Mouse (Mus musculus) midbrain, embryonic 13.5 days (tissue): ENCODE results near the gene Rpn2. TPM values are rescaled to one million over a fixed set of nuclear protein-coding genes. Genes with fewer than 3 reads are reported as not detected.

ENCODE experiments used
- ATAC-seq: fragments of 200-750 bp; cut with Nextera tagmentation; 2 replicates; pipeline ENCODE4 v1.8.0; 2017; ENCODE audit warnings: mild to moderate bottlenecking, moderate TSS enrichment, moderate library complexity
- H3K27ac ChIP-seq: fragments of 300-500 bp; sonication (generic); 2 replicates; pipeline ENCODE4 v1.5.1; 2015; ENCODE audit warnings: inconsistent platforms, mild to moderate bottlenecking, moderate library complexity
- H3K27me3 ChIP-seq: fragments of 300-500 bp; sonication (generic); 2 replicates; pipeline ENCODE4 v1.6.1; 2015; ENCODE audit warnings: mild to moderate bottlenecking, inconsistent platforms
- H3K36me3 ChIP-seq: fragments of 300-500 bp; sonication (generic); 2 replicates; pipeline ENCODE4 v1.6.1; 2015; ENCODE audit warnings: mild to moderate bottlenecking, inconsistent platforms
- H3K4me1 ChIP-seq: fragments of 300-500 bp; sonication (generic); replicated peaks from 2 replicates; pipeline ENCODE4 v1.6.1; 2015; ENCODE audit warnings: inconsistent platforms
- H3K4me2 ChIP-seq: fragments of 300-500 bp; sonication (generic); replicated peaks from 2 replicates; pipeline ENCODE4 v1.6.1; 2015; ENCODE audit warnings: moderate library complexity, mild to moderate bottlenecking, inconsistent platforms
- H3K4me3 ChIP-seq: fragments of 300-500 bp; sonication (generic); replicated peaks from 2 replicates; pipeline ENCODE4 v1.5.1; 2015; ENCODE audit warnings: mild to moderate bottlenecking, inconsistent platforms
- H3K9ac ChIP-seq: fragments of 300-500 bp; sonication (generic); replicated peaks from 2 replicates; pipeline ENCODE4 v1.6.1; 2015; ENCODE audit warnings: mild to moderate bottlenecking, inconsistent platforms
- H3K9me3 ChIP-seq: fragments of 300-500 bp; sonication (generic); 2 replicates; pipeline ENCODE4 v1.6.1; 2016; ENCODE audit warnings: mild to moderate bottlenecking, inconsistent platforms
- WGBS: fragments of 180-500 bp; shearing (Covaris S2); methylation state at CpG from one replicate; pipeline ENCODE4 v1.1.7; 2015; 5-methylcytosine and 5-hydroxymethylcytosine counted together
- polyA plus RNA-seq: library from polyadenylated mRNA; unstranded; fragments of >200 nt; fragmentation: Nextera tagmentation; extraction: Ambion mirVana; gene quantifications from 2 replicates; pipeline ENCODE4 v1.2.1, GENCODE M21; 2015

Gene Rpn2
- polyA plus RNA-seq, 1 experiment from 2014 or later: 211 TPM

DNA sequence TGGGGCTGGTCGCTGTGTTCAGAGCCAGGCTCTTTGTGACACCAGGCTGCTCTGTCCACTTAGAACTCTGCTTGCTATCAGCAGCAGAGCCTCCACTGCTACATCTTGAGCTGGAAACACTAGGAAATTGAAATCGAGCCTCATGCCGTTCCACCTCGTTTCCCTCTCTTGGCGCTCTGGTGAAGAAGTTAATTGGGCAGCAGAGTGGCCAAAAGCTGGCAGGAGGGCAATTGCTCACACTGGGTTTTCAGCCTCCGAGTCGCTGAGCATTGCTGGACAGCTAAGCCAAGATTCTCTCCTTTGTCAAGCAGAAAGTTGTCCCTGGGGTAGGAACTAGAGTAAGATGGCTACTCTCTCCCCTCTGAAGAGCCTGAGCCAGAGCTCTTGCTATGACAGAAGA is 35.5 kb downstream of the Rpn2 start:
- H3K27ac ChIP-seq: peak overlapping the region; percentile 85
- peaks cover 91% of the 10 kb centered on the region for H3K36me3 ChIP-seq
- 65% methylated on average over 7 of the region's 7 CpGs for WGBS
- H3K4me1 ChIP-seq: peaks cover 24% of the 10 kb centered on the region
- H3K27me3 ChIP-seq: no peaks in the 10 kb centered on the region
- no peak for ATAC-seq
- no peaks in the 10 kb centered on the region for H3K9me3 ChIP-seq
- H3K4me2 ChIP-seq: no peak overlapping the region
- no peak overlapping the region; the same call in 1 of the 2 replicates for H3K9ac ChIP-seq
- no peak overlapping the region for H3K4me3 ChIP-seq

DNA sequence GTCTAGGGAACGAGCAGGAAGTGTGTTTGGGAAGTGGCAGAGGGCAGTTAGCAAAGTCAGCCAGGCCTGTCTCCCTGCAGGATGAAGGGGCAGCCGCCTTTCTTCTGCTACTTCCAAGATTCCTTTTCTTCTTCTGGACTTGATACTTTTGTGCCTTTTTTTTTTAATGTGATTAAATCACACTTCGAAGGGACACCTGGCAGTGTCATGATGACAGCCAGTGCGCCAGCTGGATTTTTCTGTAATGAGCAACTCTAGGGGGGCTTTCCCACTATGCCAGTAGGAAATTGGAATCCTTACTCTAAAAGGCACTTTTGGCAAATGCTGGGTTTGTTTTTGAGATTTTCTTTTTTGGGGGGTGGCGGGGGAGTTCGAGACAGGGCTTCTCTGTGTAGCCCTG is 36.7 kb downstream of the Rpn2 start:
- Histone ChIP-seq H3K27ac (0 out of 2 replicates have a peak overlapping the region, but pooled peaks have one; percentile 19), H3K9ac (no peak overlapping the region), H3K9me3 (no peaks in the 10 kb centered on the region), H3K4me3 (no peak overlapping the region), H3K36me3 (peaks cover 90% of the 10 kb centered on the region), H3K4me2 (no peak overlapping the region), H3K4me1 (peaks cover 24% of the 10 kb centered on the region), H3K27me3 (no peaks in the 10 kb centered on the region)
- 86% methylated on average over 6 of the region's 6 CpGs for WGBS
- no peak for ATAC-seq

DNA sequence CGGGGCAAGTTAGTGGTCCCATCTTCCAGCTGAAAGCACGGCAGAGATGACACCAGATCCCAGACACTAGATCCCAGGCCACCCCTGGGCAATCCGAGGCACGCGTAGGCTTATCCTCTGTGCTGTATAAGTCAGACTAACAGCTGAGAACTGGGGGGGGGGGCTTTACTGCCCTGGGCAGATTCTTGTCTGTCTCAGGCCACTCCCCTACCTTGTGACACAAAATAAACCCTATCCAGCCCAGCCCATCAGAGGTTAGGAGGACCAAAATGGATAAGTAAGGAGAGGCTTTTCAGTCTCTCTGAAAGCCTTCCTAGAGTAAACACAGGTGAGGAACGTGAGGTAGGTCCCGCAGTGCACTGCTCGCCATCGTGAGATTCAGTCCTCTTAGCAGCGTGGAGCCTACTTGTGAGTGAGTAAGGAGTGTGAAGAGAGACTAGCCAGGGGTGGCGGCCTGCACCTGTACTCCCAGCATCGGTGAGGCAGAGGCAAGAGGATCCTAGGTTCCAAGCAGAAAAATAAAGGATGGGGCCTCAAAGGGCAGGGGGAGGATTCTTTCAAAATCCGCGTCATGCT is 37.6 kb downstream of the Rpn2 start:
- H3K4me1 ChIP-seq: peaks cover 24% of the 10 kb centered on the region
- 0 out of 2 replicates have a peak overlapping the region, but pooled peaks have one; percentile 8 for H3K9ac ChIP-seq
- no peak overlapping the region for H3K4me3 ChIP-seq
- H3K36me3 ChIP-seq: peaks cover 90% of the 10 kb centered on the region
- no peak for ATAC-seq
- H3K4me2 ChIP-seq: no peak overlapping the region
- H3K27ac ChIP-seq: peak overlapping the region; percentile 19; the same call in 1 of the 2 replicates
- WGBS: 80% methylated on average over 14 of the region's 14 CpGs
- H3K9me3 ChIP-seq: no peaks in the 10 kb centered on the region
- H3K27me3 ChIP-seq: no peaks in the 10 kb centered on the region

DNA sequence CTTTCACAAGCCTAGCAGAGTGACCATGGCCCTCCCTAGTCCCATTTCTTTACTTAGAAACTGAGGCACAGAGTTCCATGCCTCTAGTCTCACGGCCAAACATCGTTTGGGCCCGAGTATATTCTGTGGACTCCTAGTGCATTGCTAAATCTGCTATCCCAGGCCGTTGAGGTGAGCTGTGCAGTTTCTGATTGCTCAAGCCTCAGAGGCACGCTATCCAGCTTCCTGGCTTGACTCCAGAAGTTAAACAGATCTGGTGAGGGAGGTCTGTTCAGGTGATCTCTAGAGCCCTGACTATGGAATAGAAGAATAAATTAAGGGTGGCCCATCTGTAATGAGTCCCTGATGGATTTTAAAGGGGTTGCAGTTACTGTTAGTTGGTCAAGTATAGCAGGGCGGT is 38.4 kb downstream of the Rpn2 start:
- 94% methylated on average over 6 of the region's 6 CpGs for WGBS
- ATAC-seq: no peak
- H3K36me3 ChIP-seq: peaks cover 90% of the 10 kb centered on the region
- no peaks in the 10 kb centered on the region for H3K27me3 ChIP-seq
- no peak overlapping the region; the same call in 1 of the 2 replicates for H3K27ac ChIP-seq
- no peak overlapping the region for H3K4me2 ChIP-seq
- H3K9me3 ChIP-seq: no peaks in the 10 kb centered on the region
- no peak overlapping the region for H3K4me3 ChIP-seq
- H3K9ac ChIP-seq: no peak overlapping the region
- H3K4me1 ChIP-seq: peaks cover 28% of the 10 kb centered on the region

DNA sequence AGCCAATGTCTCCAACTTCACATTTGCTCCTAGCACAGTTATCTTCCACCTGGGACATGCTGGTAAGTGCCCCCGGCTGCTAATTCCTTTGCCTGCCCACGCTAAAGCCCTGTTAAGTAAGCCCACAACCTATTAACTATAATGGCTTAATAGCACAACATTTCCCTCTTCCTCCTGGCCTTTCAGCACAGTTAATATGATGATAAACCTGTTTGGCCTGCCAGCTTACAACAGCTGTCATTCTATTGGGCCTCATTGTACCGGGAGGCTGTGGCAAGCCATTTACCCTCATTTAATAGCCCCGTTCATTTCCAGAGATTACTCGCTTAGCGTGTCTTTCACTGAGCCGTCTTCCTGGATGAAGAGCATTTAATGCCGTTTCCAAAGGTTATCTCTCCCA is 41.3 kb downstream of the Rpn2 start:
- H3K9ac ChIP-seq: no peak overlapping the region
- peaks cover 90% of the 10 kb centered on the region for H3K36me3 ChIP-seq
- H3K27ac ChIP-seq: peak overlapping the region; percentile 60
- no peak overlapping the region for H3K4me2 ChIP-seq
- H3K4me3 ChIP-seq: no peak overlapping the region
- H3K4me1 ChIP-seq: peaks cover 12% of the 10 kb centered on the region
- 78% methylated on average over 8 of the region's 8 CpGs for WGBS
- H3K9me3 ChIP-seq: no peaks in the 10 kb centered on the region
- ATAC-seq: no peak
- H3K27me3 ChIP-seq: no peaks in the 10 kb centered on the region

DNA sequence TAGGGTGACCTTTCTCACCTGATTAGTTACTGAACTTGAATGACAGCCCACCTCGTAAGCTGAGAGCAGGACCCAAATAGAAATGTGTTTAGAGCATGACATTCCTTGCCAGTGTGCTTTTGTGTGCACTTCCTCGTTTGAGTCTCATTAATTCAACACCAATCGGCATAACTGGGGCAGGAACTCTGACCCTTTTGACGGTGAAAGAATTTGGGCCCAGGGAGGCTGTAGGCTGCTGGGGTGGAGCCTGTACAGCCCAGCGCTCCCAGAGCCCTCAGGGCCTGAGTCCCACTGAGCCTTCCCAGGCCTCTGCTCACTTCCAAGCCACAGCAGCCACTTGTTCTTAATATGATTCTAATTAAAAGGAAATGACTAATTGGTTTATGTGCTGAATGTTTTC is 42.1 kb downstream of the Rpn2 start:
- WGBS: 37% methylated on average over 5 of the region's 5 CpGs
- Histone ChIP-seq H3K9me3 (no peaks in the 10 kb centered on the region), H3K4me1 (peaks cover 12% of the 10 kb centered on the region), H3K4me3 (no peak overlapping the region), H3K27ac (peak overlapping the region; percentile 60), H3K4me2 (no peak overlapping the region), H3K27me3 (no peaks in the 10 kb centered on the region), H3K9ac (no peak overlapping the region), H3K36me3 (peaks cover 91% of the 10 kb centered on the region)
- ATAC-seq: no peak

DNA sequence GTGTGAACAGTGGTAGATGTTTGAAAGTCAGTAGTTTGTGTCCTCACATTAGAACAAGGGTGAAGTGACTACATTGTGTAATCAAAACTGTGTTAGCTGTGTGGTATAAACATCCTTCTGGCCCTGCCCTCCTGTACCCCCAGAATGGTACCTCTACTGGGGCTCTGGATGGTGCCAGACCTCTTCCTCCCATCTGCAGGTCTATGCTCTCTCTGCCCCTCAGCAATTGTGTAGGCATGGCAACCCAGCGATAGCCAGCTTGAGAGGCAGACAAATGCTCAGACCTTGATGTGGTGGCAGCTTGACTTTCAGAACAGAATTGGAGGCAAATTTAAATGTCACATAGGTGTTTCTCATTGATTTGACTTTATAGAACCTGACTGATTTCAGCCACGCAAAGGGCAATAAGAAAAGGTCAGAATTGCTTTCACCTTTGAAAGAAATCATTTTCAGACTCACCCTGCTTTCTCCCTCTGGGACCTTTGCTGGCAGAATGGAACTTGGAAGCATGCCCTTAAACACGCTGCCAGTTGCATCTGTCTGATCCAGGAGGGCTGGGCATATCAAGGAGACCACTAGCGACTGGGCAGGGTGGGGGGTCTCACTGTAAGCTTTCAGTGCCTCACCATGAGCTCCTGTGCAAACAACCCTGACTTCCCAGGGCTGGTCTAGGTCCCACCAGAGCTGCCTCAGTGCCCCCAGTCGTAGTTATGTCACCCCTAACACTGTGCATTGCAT is 43.4 kb downstream of the Rpn2 start:
- H3K27me3 ChIP-seq: no peaks in the 10 kb centered on the region
- H3K9ac ChIP-seq: no peak overlapping the region
- no peak for ATAC-seq

DNA sequence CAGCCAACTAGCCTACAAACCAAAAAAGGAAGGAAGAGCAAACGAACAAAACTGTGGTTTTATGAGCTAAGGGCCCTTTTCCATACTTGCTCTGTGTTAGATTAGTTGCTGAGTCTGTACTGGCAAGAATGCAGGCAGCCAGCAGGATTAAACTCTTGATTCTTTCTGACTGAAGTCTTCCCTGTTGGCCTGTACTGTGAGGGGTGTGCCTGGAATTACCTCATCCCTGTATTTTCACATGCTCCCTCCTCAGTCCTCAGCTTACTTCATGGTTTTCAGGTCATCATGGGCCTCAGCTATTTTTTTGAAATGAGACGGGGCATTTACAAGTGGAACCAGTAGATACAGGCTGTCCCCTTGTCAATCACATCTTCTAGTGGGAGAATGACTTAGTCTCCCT is 46.4 kb downstream of the Rpn2 start:
- Histone ChIP-seq H3K4me1 (peaks cover 32% of the 10 kb centered on the region), H3K36me3 (peaks cover 71% of the 10 kb centered on the region), H3K27ac (no peak overlapping the region), H3K9me3 (no peaks in the 10 kb centered on the region), H3K4me3 (no peak overlapping the region), H3K4me2 (no peak overlapping the region), H3K9ac (no peak overlapping the region), H3K27me3 (no peaks in the 10 kb centered on the region)
- no peak for ATAC-seq
- WGBS: 87% methylated on average over 2 of the region's 2 CpGs

More for the DNA sequence above, 43.4 kb downstream of the Rpn2 start:
- Histone ChIP-seq H3K27ac (peak overlapping the region; percentile 61), H3K4me3 (no peak overlapping the region), H3K4me1 (peaks cover 9% of the 10 kb centered on the region), H3K36me3 (peaks cover 91% of the 10 kb centered on the region), H3K9me3 (no peaks in the 10 kb centered on the region), H3K4me2 (no peak overlapping the region)
- 81% methylated on average over 5 of the region's 5 CpGs for WGBS

DNA sequence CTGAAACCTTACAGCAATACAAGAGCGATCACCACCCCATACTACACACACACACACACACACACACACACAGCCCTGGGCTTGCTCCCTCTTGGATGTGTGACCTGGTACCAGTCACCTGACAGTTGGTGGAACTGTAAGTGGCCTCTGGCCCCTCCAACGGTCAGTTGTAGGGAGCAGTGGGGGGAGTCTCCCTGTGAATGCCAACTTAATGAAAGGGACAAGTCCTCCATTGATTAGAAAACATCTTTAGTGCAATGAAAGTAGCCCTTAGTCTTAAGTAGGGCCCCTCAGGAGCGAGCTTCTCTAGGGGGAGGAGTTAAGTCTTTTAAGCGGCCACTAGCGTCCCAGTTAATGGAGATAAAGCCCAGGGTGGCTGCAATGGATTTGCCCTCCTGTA is 49.3 kb downstream of the Rpn2 start:
- 8% methylated on average over 5 of the region's 5 CpGs for WGBS
- H3K4me1 ChIP-seq: peaks cover 37% of the 10 kb centered on the region
- peaks cover 42% of the 10 kb centered on the region for H3K36me3 ChIP-seq
- H3K9me3 ChIP-seq: no peaks in the 10 kb centered on the region
- peak overlapping the region; percentile 10; the same call in 1 of the 2 replicates for H3K4me2 ChIP-seq
- peak; percentile 75 for ATAC-seq
- H3K4me3 ChIP-seq: no peak overlapping the region
- H3K27me3 ChIP-seq: no peaks in the 10 kb centered on the region
- no peak overlapping the region for H3K9ac ChIP-seq
- peak overlapping the region; percentile 83 for H3K27ac ChIP-seq

DNA sequence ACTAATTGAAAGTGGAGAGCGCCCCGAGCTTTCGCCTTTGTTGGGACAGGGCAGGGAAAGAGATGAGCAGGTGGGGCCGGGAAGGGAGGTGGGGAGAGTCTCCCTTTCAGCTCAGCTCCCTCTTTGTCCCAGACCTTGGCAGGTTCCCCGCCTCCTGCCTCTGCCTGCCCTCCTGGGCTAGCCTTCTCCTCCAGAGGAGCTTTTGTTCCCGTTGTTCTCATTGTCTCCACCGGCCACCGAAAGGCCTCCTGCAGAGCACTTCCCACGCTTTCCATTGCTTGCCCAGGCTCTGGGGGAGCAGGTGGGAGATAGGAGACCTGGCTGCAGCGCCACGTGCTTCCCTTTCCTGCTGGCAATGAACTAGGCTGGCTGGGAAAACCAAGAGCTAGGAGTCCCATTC is 49.8 kb downstream of the Rpn2 start:
- no peaks in the 10 kb centered on the region for H3K27me3 ChIP-seq
- no peaks in the 10 kb centered on the region for H3K9me3 ChIP-seq
- H3K4me2 ChIP-seq: peak overlapping the region; percentile 10; the same call in 1 of the 2 replicates
- H3K9ac ChIP-seq: 0 out of 2 replicates have a peak overlapping the region, but pooled peaks have one; percentile 1
- H3K4me3 ChIP-seq: no peak overlapping the region
- 6% methylated on average over 11 of the region's 11 CpGs for WGBS
- peak overlapping the region; percentile 83 for H3K27ac ChIP-seq
- H3K4me1 ChIP-seq: peaks cover 37% of the 10 kb centered on the region
- ATAC-seq: peak; percentile 84
- peaks cover 38% of the 10 kb centered on the region for H3K36me3 ChIP-seq

DNA sequence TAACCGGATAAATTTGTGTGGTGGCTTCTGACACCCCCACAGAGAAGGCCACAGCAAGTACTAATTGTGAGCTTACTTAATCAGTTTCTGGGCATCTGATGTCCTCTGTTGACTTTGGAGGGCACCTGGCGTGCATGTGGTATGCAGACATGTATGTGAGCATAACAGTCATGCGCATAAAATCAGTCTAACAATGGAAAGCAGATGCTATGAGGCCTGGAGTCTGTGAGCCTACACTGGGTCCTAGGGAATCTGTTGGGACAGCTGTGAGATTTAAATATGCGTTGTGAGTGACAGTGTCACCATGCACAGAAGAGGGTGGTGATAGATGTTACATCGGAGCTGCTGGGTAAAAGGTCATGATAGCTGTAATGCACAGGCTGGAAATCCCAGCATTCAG is 53.2 kb downstream of the Rpn2 start:
- no peak overlapping the region for H3K4me2 ChIP-seq
- no peak for ATAC-seq
- H3K4me1 ChIP-seq: peaks cover 37% of the 10 kb centered on the region
- no peak overlapping the region for H3K4me3 ChIP-seq
- no peaks in the 10 kb centered on the region for H3K27me3 ChIP-seq
- H3K9me3 ChIP-seq: no peaks in the 10 kb centered on the region
- H3K9ac ChIP-seq: no peak overlapping the region
- peaks cover 5% of the 10 kb centered on the region for H3K36me3 ChIP-seq
- H3K27ac ChIP-seq: peak overlapping the region; percentile 63
- WGBS: 61% methylated on average over 5 of the region's 5 CpGs

DNA sequence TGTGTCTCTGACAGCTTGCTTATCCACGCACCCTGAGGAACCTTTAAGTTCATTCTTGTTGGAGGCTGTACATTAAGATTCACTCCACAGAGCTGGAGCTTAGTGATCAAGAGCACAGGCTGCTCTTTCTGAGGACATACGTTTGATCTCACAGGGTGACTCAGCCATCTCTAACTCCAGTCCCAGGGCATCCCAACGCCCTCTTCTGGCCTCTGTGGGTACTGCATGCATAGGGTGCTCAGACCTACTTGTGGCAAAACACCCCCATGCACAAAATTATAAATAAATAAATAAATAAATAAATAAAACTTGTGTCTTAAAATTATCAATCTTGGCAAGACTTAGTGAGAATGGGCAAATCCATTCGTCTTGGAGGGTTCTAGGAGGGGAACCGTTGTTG is 59.8 kb downstream of the Rpn2 start:
- Histone ChIP-seq H3K27ac (peak overlapping the region; percentile 12; the same call in 1 of the 2 replicates), H3K36me3 (no peaks in the 10 kb centered on the region), H3K4me2 (no peak overlapping the region), H3K9ac (no peak overlapping the region), H3K4me1 (peaks cover 46% of the 10 kb centered on the region), H3K27me3 (no peaks in the 10 kb centered on the region), H3K9me3 (no peaks in the 10 kb centered on the region), H3K4me3 (no peak overlapping the region)
- no peak for ATAC-seq
- WGBS: 32% methylated on average over 5 of the region's 5 CpGs
